Mouse (Mus musculus): Measurements from ENCODE around the gene Pgam2. TPM values are rescaled to one million over a fixed set of nuclear protein-coding genes. Genes with fewer than 3 reads are reported as not detected.
"Not testable (repeated sequence)": the region's sequence is repeated elsewhere in the genome, so short reads cannot be mapped to it uniquely, and the experiment has no call there.

The Pgam2 gene
- polyA plus RNA-seq, 1 experiment from 2014 or later, result 761 TPM

DNA sequence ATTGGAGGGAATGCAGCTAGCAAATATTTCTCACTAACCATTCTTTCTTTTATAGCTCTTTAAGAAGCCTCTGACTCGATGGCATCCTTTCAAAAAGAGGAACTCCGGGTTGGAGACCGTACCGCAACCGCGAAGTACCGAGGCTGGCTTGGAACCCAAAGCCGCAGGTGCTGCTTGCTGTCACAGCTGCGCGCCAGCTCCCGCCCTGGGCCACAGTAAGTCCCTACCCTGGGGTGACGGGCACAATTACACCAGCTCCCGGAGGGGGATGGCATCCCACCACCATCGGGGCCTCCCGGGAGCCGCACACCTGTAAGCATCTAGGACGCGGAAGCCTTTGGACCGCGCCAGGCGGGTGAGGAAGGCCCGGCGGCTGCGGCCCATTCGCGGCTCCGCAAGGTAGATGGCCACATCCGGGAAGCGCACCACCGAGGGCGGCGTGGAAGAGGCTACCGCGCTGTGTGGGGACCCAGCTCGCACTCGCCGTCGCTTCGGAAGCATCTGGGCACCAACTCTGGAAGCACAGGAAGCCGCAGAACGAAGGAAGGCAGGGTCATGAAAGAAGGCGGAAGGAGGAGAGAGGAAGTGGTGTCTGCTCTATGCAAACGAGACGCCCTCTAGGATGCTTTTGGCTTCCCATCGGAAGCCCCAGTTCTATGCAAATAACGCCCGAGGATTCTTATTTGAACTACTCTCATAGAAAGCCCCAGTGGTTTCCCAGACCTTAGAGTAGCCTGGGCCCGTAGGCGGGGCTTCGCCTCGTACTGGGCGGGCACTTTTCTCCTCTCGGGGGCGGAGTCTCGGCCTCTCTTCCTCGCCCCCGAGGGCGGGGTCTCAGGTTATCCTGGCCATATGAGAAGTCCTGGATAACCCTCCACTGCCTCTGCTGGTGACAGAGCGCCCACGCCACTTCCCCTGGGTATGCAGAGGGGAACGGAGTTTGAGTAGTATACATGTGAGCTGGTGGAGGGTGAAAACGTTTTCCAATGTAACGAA lies 34.0 kb upstream of the Pgam2 start, which contains the start of gene Polm:
Polm (minus strand) TSS at position 766 of the 996 bp plus-strand sequence.
- WGBS, result under 1% methylated on average over 63 of the region's 63 CpGs
- peak within 1 kb of the TSS; percentile 80 for H3K27ac ChIP-seq (ENCODE audit: poor library complexity, severe bottlenecking)
- H3K9ac ChIP-seq, result peak within 1 kb of the TSS; percentile 91
- ATAC-seq (ENCODE audit: insufficient number of reproducible peaks, low FRiP score), result peak; percentile 93
- H3K27me3 ChIP-seq (replicated peaks), result no peaks in the 10 kb centered on the region
- H3K4me2 ChIP-seq, result peak within 1 kb of the TSS; percentile 94
- H3K4me3 ChIP-seq, result peak within 1 kb of the TSS; percentile 89
- peaks cover 27% of the 10 kb centered on the region for H3K36me3 ChIP-seq
- peaks cover 9% of the 10 kb centered on the region; the same call in 1 of the 2 replicates for H3K4me1 ChIP-seq (replicated peaks)
- peaks cover 12% of the 10 kb centered on the region for H3K9me3 ChIP-seq (replicated peaks)

DNA sequence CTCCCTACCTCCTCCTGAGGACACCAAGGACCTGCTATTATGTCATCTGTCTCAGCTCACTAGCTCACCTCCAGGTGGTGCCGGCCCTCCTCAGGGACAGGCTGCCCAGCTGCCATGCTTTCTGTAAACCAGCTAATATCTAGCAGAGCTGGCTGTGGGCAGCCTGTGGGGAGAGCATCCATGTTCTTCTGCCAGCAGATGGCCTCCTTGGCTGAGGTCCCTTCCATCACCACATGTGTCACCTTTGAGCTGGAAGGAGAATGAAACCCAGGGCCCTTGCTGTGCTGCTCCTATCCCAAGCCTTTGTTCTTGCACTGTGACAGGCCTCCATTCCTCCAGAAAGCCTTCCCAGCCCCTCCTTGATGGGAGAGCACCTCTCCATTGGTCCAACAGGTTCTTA lies 32.6 kb upstream of the Pgam2 start:
- Histone ChIP-seq H3K9ac (no peak overlapping the region), H3K27ac (ENCODE audit: poor library complexity, severe bottlenecking) (no peak overlapping the region), H3K9me3 (replicated peaks) (peaks cover 3% of the 10 kb centered on the region; the same call in 1 of the 2 replicates), H3K4me3 (no peak overlapping the region), H3K36me3 (peaks cover 42% of the 10 kb centered on the region), H3K4me1 (replicated peaks) (peaks cover 12% of the 10 kb centered on the region), H3K27me3 (replicated peaks) (no peaks in the 10 kb centered on the region), H3K4me2 (no peak overlapping the region)
- ATAC-seq (ENCODE audit: insufficient number of reproducible peaks, low FRiP score), result no peak
- WGBS, result 59% methylated on average over 1 of the region's 1 CpGs

DNA sequence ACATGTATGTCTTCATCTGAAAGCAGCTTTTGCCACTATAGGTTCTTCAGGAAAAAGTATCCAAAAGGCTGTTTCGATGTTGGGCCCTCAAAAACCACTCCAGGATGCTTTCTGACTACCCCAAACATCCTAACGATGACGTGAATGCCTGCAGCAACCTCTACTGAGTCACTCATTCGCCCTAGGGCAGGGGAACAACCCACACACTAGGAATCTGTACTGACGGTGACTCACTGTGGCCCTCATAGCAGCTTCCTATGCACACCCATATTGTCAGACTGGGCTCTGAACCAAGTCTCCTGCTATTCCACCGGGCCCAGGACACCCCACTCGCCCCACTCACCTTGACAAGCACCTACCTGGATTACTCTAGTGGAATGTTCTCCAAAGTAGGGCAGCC lies 31.5 kb upstream of the Pgam2 start:
- Histone ChIP-seq H3K4me1 (replicated peaks) (peaks cover 18% of the 10 kb centered on the region), H3K9me3 (replicated peaks) (no peaks in the 10 kb centered on the region), H3K4me3 (no peak overlapping the region), H3K27ac (ENCODE audit: poor library complexity, severe bottlenecking) (no peak overlapping the region), H3K27me3 (replicated peaks) (no peaks in the 10 kb centered on the region), H3K4me2 (no peak overlapping the region), H3K9ac (no peak overlapping the region), H3K36me3 (peaks cover 48% of the 10 kb centered on the region)
- 86% methylated on average over 7 of the region's 7 CpGs for WGBS
- no peak for ATAC-seq (ENCODE audit: insufficient number of reproducible peaks, low FRiP score)

DNA sequence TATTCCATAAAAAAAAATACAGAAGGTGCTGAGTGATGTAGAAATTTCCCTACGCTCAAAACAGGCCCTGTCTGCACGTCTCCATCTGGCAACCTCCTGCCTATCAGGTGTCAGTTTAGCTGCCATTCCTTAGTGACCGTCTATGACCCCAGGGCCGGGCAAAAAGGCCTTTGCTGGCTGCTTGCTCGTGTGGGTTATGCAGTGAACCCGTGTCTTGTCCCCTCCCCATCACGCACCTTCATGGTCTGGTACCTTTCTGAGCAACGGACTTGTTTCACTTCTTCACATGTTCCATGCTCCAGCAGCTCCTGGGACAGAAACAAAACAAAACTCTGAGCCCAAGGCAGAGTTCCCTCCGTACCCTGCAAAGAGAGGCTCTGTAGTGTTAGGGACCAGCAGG lies 31.0 kb upstream of the Pgam2 start:
- Histone ChIP-seq H3K4me2 (no peak overlapping the region), H3K9ac (no peak overlapping the region), H3K9me3 (replicated peaks) (no peaks in the 10 kb centered on the region), H3K27ac (ENCODE audit: poor library complexity, severe bottlenecking) (no peak overlapping the region), H3K4me1 (replicated peaks) (peaks cover 18% of the 10 kb centered on the region), H3K27me3 (replicated peaks) (no peaks in the 10 kb centered on the region), H3K4me3 (no peak overlapping the region), H3K36me3 (peaks cover 54% of the 10 kb centered on the region)
- WGBS, result 77% methylated on average over 9 of the region's 9 CpGs
- ATAC-seq (ENCODE audit: insufficient number of reproducible peaks, low FRiP score), result no peak

DNA sequence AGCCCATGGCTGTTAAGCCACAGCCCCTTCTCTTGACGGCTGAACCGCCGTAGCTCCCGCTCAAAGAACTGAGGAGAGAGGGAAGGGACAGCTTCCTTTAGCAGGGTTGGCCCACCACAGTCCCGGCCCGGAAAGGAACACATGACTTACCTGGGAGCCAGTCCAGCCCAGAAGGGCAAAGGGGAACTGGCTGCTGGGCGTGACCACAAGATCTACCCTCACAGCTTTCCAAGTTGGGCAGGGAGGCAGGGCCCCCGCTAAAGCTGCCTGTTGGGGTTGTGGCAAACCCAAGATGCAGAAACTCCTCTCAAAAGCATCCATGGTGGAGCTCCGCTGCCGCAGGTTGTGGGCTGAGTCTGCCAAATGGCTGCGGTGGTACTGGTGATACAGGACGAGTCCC lies 25.8 kb upstream of the Pgam2 start:
- Histone ChIP-seq H3K36me3 (peaks cover 65% of the 10 kb centered on the region), H3K4me2 (no peak overlapping the region), H3K4me1 (replicated peaks) (peaks cover 10% of the 10 kb centered on the region), H3K27ac (ENCODE audit: poor library complexity, severe bottlenecking) (no peak overlapping the region), H3K9me3 (replicated peaks) (no peaks in the 10 kb centered on the region), H3K4me3 (no peak overlapping the region), H3K27me3 (replicated peaks) (no peaks in the 10 kb centered on the region), H3K9ac (no peak overlapping the region)
- no peak for ATAC-seq (ENCODE audit: insufficient number of reproducible peaks, low FRiP score)
- WGBS, result 89% methylated on average over 12 of the region's 12 CpGs

DNA sequence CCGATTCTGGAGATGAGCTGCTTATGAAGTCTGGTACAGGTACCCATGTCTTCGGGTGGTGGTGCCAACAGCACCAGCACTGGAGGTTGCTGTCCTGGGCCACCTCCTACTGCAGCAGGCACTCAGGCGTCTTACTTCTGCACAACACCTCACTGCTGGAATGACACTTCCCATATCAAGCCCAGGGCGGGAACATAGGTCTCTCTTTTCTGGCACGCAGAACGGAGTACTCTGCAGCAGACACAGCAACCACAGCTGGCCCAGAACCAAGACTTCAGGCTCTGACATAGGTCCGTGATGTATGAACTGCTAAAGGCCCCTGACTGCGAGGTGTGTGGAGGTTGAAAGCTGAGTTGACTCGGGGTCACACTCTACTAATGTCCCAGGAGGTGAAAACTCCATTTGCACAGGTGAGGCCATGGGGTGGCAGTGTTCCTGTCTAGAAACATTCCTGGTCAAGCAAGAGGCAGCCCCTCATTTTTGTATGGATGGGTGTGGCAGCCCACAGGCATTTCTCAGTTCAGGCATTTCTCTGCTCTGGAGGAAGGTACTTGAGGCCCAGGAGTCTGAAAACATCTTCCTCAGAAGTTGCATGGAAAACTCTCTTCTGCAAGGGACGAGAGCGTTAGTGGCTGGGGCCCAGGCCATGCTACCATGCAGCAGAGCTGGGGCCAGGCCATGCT lies 25.1 kb upstream of the Pgam2 start:
- no peaks in the 10 kb centered on the region for H3K27me3 ChIP-seq (replicated peaks)
- peaks cover 58% of the 10 kb centered on the region for H3K36me3 ChIP-seq
- H3K4me2 ChIP-seq, result no peak overlapping the region
- no peak overlapping the region for H3K27ac ChIP-seq (ENCODE audit: poor library complexity, severe bottlenecking)
- no peaks in the 10 kb centered on the region for H3K9me3 ChIP-seq (replicated peaks)
- H3K4me3 ChIP-seq, result no peak overlapping the region
- no peak overlapping the region for H3K9ac ChIP-seq
- WGBS, result 82% methylated on average over 11 of the region's 11 CpGs
- peak; percentile 30; the same call in 1 of the 2 replicates for ATAC-seq (ENCODE audit: insufficient number of reproducible peaks, low FRiP score)
- H3K4me1 ChIP-seq (replicated peaks), result peaks cover 10% of the 10 kb centered on the region

DNA sequence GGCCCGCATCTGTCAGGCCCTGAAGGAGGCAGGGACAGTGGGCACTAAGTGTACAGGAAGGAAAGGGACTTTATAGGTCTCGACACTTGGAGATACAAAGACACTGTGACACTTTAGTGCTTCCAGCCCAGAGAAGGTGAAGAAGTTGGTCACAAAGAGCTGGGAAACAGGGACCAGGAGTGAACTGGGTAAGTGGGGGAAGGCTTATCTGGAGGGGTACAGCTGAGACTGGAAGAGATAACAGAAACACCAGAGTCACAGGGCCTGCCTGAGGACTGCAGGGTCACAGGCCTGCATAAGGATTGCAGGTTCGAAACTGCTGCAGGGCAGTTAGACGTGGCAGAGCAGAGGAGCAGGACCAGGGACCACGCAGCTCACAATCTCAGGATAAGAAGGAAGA lies 24.4 kb upstream of the Pgam2 start:
- ATAC-seq (ENCODE audit: insufficient number of reproducible peaks, low FRiP score), result no peak
- Histone ChIP-seq H3K27ac (ENCODE audit: poor library complexity, severe bottlenecking) (no peak overlapping the region), H3K4me2 (no peak overlapping the region), H3K9ac (no peak overlapping the region), H3K9me3 (replicated peaks) (no peaks in the 10 kb centered on the region), H3K4me1 (replicated peaks) (peaks cover 10% of the 10 kb centered on the region), H3K4me3 (no peak overlapping the region), H3K27me3 (replicated peaks) (no peaks in the 10 kb centered on the region), H3K36me3 (peaks cover 52% of the 10 kb centered on the region)
- whole genome bisulfite sequencing, result 78% methylated on average over 5 of the region's 5 CpGs

DNA sequence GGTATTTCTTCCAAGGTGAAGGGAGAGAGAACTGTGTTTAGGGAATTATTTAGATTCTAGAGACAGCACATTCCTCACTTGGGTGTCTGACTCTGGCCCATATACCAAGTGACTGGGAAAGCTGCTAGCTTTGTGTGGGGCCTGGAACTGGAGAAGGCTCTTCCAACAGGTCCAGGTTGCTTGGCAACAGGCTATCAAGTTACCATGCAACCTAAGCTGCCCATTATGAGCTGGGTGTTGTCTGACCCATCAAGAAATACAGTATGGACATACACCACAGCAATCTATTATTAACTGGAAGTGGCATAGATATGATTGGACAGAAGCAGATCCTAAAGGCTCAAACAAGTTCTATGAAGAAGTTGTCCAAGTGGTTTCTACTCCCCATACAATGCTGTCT lies 21.9 kb upstream of the Pgam2 start:
- H3K27ac ChIP-seq (ENCODE audit: poor library complexity, severe bottlenecking), result no peak overlapping the region
- no peak overlapping the region for H3K4me3 ChIP-seq
- H3K4me2 ChIP-seq, result no peak overlapping the region
- H3K36me3 ChIP-seq, result peaks cover 27% of the 10 kb centered on the region
- no peaks in the 10 kb centered on the region for H3K9me3 ChIP-seq (replicated peaks)
- ATAC-seq (ENCODE audit: insufficient number of reproducible peaks, low FRiP score), result no peak
- no peaks in the 10 kb centered on the region for H3K4me1 ChIP-seq (replicated peaks)
- H3K27me3 ChIP-seq (replicated peaks), result no peaks in the 10 kb centered on the region
- no peak overlapping the region for H3K9ac ChIP-seq

DNA sequence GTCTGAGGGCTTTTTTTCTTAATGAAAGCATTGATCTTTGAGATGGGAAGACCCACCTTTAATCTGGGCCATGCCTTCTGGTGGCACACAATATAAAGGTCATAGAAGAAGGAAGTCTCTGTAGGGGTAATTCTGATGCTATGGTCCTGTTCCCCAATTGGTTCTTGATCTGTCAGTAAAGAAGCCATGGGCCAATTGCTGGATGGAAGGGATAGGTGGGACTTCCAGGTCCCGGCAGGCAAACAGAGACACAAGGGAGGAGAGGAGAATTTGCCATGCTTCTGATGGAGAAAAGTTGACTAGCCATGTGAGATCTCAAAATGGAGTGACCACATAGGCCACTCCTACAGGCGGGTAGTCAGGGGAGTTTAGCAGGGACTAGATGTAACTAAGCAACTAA lies 15.7 kb upstream of the Pgam2 start:
- ATAC-seq (ENCODE audit: insufficient number of reproducible peaks, low FRiP score), result no peak
- Histone ChIP-seq H3K9ac (no peak overlapping the region), H3K4me2 (no peak overlapping the region), H3K27ac (ENCODE audit: poor library complexity, severe bottlenecking) (no peak overlapping the region), H3K9me3 (replicated peaks) (no peaks in the 10 kb centered on the region), H3K4me1 (replicated peaks) (no peaks in the 10 kb centered on the region), H3K36me3 (no peaks in the 10 kb centered on the region), H3K4me3 (no peak overlapping the region), H3K27me3 (replicated peaks) (no peaks in the 10 kb centered on the region)
- WGBS, result 64% methylated on average over 2 of the region's 2 CpGs

DNA sequence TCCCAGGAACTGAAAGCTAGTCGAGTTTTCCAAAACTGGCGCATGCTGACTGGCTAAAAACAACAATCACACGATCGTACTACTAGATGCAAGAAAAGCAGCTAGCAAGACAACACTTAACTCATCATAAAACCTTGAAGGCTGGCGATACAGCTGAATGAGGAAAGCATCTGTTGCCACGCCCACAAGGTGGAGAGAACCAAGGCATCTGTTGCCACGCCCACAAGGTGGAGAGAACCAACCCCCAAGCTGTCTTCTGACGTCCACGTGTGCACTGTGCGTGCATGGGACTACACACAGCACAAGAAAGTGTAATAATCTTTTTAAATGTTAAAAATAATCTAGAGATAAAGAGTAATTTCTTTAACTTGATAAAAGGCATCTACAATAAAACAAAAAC lies 9.8 kb upstream of the Pgam2 start:
- Histone ChIP-seq H3K9ac (no peak overlapping the region), H3K4me3 (no peak overlapping the region), H3K4me2 (no peak overlapping the region), H3K36me3 (no peaks in the 10 kb centered on the region), H3K27me3 (replicated peaks) (no peaks in the 10 kb centered on the region), H3K4me1 (replicated peaks) (no peaks in the 10 kb centered on the region), H3K9me3 (replicated peaks) (0 out of 2 replicates have a peak, but pooled peaks cover 7% of the 10 kb centered on the region), H3K27ac (ENCODE audit: poor library complexity, severe bottlenecking) (no peak overlapping the region)
- 78% methylated on average over 10 of the region's 10 CpGs for WGBS
- no peak for ATAC-seq (ENCODE audit: insufficient number of reproducible peaks, low FRiP score)

DNA sequence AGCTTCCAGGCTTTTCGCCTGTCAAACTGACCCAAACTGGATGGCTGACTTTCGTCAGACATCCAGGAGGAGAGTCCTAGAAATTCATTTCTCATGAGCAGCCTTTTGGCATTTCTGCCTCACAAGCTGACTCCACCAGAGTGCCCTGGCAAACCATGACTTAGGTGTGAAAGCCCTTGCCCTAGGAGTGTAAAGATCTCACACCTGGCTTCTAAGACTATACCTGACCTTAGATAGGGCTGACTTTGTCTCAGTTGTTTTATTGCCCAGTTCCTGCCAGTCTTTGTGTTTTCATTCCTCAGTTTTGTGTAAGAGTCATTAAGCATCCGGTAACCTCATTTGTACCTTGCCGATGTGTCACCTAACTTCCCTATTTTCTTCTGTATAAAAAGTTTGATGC lies 6.0 kb upstream of the Pgam2 start:
- not testable (repeated sequence) for H3K9ac ChIP-seq; H3K27ac ChIP-seq (ENCODE audit: poor library complexity, severe bottlenecking); H3K4me2 ChIP-seq; H3K27me3 ChIP-seq (replicated peaks); H3K9me3 ChIP-seq (replicated peaks); ATAC-seq (ENCODE audit: insufficient number of reproducible peaks, low FRiP score); H3K4me1 ChIP-seq (replicated peaks); H3K36me3 ChIP-seq; H3K4me3 ChIP-seq
- 83% methylated on average over 4 of the region's 4 CpGs for WGBS
